In genomic region chr2:137784091-137784490, GRCm38 (mm10) we compare ENCODE assay signal across 21 mouse cellular contexts.
DNase-seq lines count a peak whose midpoint lies in the region; ATAC-seq and TF ChIP-seq lines count a peak whose summit lies in the region.
"Had no signal": no experiment of that assay in that cellular context is flagged by ENCODE, and none has a peak within 500 bp of the region (broad histone marks: within the 10 kb centered on the region; RNA-seq: fewer than 3 reads in every experiment).

No protein-coding gene starts in this region.

- ATAC-seq in limb, embryonic 14.5 days (ENCODE audit: low FRiP score, low read depth), result no peak; the same call in 1 of the 2 replicates
- peak; percentile 34; the same call in 1 of the 2 replicates for ATAC-seq in embryonic facial prominence, embryonic 15.5 days (ENCODE audit: insufficient number of reproducible peaks, low FRiP score, low TSS enrichment, low read depth)
- ATAC-seq in erythroblast, adult 5-6 weeks (replicated peaks; ENCODE audit: low FRiP score, poor library complexity, severe bottlenecking), result no peak
- ATAC-seq in intestine, embryonic 15.5 days, result no peak
- ATAC-seq: CD4-positive, CD25-positive, alpha-beta regulatory T cell, adult 4 months; forebrain, embryonic 14.5 days; forebrain, embryonic 16.5 days had no signal

- H3K27me3 ChIP-seq in limb, embryonic 14.5 days (ENCODE audit: control insufficient read depth, insufficient read depth, low read length), result no peaks in the 10 kb centered on the region
- H3K27me3 ChIP-seq in limb, embryonic 10.5 days (ENCODE audit: low read depth, poor library complexity, severe bottlenecking), result no peaks in the 10 kb centered on the region
- H3K27me3 ChIP-seq in embryonic facial prominence, embryonic 15.5 days, result no peaks in the 10 kb centered on the region
- H3K27me3 ChIP-seq in intestine, embryonic 15.5 days (replicated peaks), result no peaks in the 10 kb centered on the region
- H3K27me3 ChIP-seq: CH12.LX; embryonic facial prominence, embryonic 13.5 days had no signal

- no peak overlapping the region for H3K27ac ChIP-seq in limb, embryonic 14.5 days (replicated peaks; ENCODE audit: low read depth, low read length)
- no peak overlapping the region for H3K27ac ChIP-seq in limb, embryonic 10.5 days
- no peak overlapping the region for H3K27ac ChIP-seq in embryonic facial prominence, embryonic 15.5 days (replicated peaks)
- no peak overlapping the region for H3K27ac ChIP-seq in intestine, embryonic 15.5 days
- H3K27ac ChIP-seq: embryonic facial prominence, embryonic 13.5 days had no signal

- 67% methylated on average over 6 of the region's 6 CpGs for WGBS in limb, embryonic 14.5 days
- WGBS in limb, embryonic 10.5 days, result 85% methylated on average over 6 of the region's 6 CpGs
- 56% methylated on average over 6 of the region's 6 CpGs for WGBS in embryonic facial prominence, embryonic 15.5 days
- WGBS in intestine, embryonic 15.5 days, result 84% methylated on average over 6 of the region's 6 CpGs

- DNase-seq in limb, embryonic 14.5 days (ENCODE audit: low spot score), result peak; percentile 11
- no peak for DNase-seq in limb, embryonic 10.5 days (ENCODE audit: low spot score)
- peak; percentile 68 for DNase-seq in NIH3T3 (ENCODE audit: low read depth)
- DNase-seq: adrenal gland, adult 8-10 months; adrenal gland, postnatal 14 days; adrenal gland, postnatal 36 days; B cell, adult 2 months; cerebellum, adult 11-12 months; cerebellum, adult 2 months; cerebellum, adult 9-10 months; cerebellum, postnatal 10 days; cerebellum, postnatal 25 days had no signal

- H3K4me1 ChIP-seq in limb, embryonic 14.5 days (ENCODE audit: control insufficient read depth, insufficient read depth, low read length), result no peaks in the 10 kb centered on the region
- no peaks in the 10 kb centered on the region for H3K4me1 ChIP-seq in limb, embryonic 10.5 days
- H3K4me1 ChIP-seq in embryonic facial prominence, embryonic 15.5 days, result no peaks in the 10 kb centered on the region
- H3K4me1 ChIP-seq in intestine, embryonic 15.5 days (replicated peaks), result no peaks in the 10 kb centered on the region
- H3K4me1 ChIP-seq: embryonic facial prominence, embryonic 13.5 days had no signal

- no peak overlapping the region for H3K4me3 ChIP-seq in limb, embryonic 14.5 days (replicated peaks; ENCODE audit: low read length)
- H3K4me3 ChIP-seq in limb, embryonic 10.5 days, result no peak overlapping the region
- H3K4me3 ChIP-seq in embryonic facial prominence, embryonic 15.5 days (replicated peaks), result no peak overlapping the region
- H3K4me3 ChIP-seq in intestine, embryonic 15.5 days (replicated peaks), result no peak overlapping the region
- H3K4me3 ChIP-seq: embryonic facial prominence, embryonic 13.5 days had no signal

- H3K9me3 ChIP-seq in limb, embryonic 14.5 days (ENCODE audit: control insufficient read depth, low read length), result no peaks in the 10 kb centered on the region
- H3K9me3 ChIP-seq in limb, embryonic 10.5 days (replicated peaks), result no peaks in the 10 kb centered on the region
- H3K9me3 ChIP-seq in embryonic facial prominence, embryonic 15.5 days (replicated peaks), result no peaks in the 10 kb centered on the region
- no peaks in the 10 kb centered on the region for H3K9me3 ChIP-seq in intestine, embryonic 15.5 days
- H3K9me3 ChIP-seq: embryonic facial prominence, embryonic 13.5 days had no signal

- H3K9ac ChIP-seq in limb, embryonic 14.5 days (ENCODE audit: low read depth, low read length, severe bottlenecking), result no peak overlapping the region
- no peak overlapping the region for H3K9ac ChIP-seq in embryonic facial prominence, embryonic 15.5 days
- no peak overlapping the region for H3K9ac ChIP-seq in intestine, embryonic 15.5 days
- H3K9ac ChIP-seq: embryonic facial prominence, embryonic 13.5 days had no signal

- no peak overlapping the region for H3K4me2 ChIP-seq in limb, embryonic 14.5 days (replicated peaks; ENCODE audit: low read depth, low read length, severe bottlenecking)
- no peak overlapping the region for H3K4me2 ChIP-seq in embryonic facial prominence, embryonic 15.5 days (replicated peaks)
- H3K4me2 ChIP-seq in intestine, embryonic 15.5 days (replicated peaks), result no peak overlapping the region
- H3K4me2 ChIP-seq: embryonic facial prominence, embryonic 13.5 days had no signal

- no peak for TF ChIP-seq POLR2A in limb, embryonic 14.5 days (IDR thresholded peaks at IDR 0.05; ENCODE audit: borderline replicate concordance, extremely low read depth, insufficient read depth, insufficient read length)

- no peaks in the 10 kb centered on the region for H3K36me3 ChIP-seq in limb, embryonic 14.5 days (ENCODE audit: control insufficient read depth, insufficient read depth, low read length)
- H3K36me3 ChIP-seq in limb, embryonic 10.5 days, result no peaks in the 10 kb centered on the region
- no peaks in the 10 kb centered on the region for H3K36me3 ChIP-seq in embryonic facial prominence, embryonic 15.5 days
- H3K36me3 ChIP-seq in intestine, embryonic 15.5 days, result no peaks in the 10 kb centered on the region
- H3K36me3 ChIP-seq: embryonic facial prominence, embryonic 13.5 days; G1E had no signal
